Mouse (Mus musculus) forebrain, embryonic 15.5 days (tissue): Measurements from ENCODE around the gene Prnd. TPM values are rescaled to one million over a fixed set of nuclear protein-coding genes. Genes with fewer than 3 reads are reported as not detected.

Experiments
- ATAC-seq: fragments of 200-750 bp; cut with Nextera tagmentation; replicated peaks from 2 replicates; pipeline ENCODE4 v1.8.0; 2017; ENCODE audit warnings: mild to moderate bottlenecking, moderate TSS enrichment, moderate library complexity
- H3K27ac ChIP-seq: fragments of 300-500 bp; sonication (generic); replicated peaks from 2 replicates; pipeline ENCODE4 v1.5.1; 2015; ENCODE audit warnings: mild to moderate bottlenecking, inconsistent platforms
- H3K27me3 ChIP-seq: fragments of 300-500 bp; sonication (generic); 2 replicates; pipeline ENCODE4 v1.6.1; 2015; ENCODE audit warnings: inconsistent platforms
- H3K36me3 ChIP-seq: fragments of 300-500 bp; sonication (generic); 2 replicates; pipeline ENCODE4 v1.6.1; 2015; ENCODE audit warnings: mild to moderate bottlenecking, inconsistent platforms
- H3K4me1 ChIP-seq: fragments of 300-500 bp; sonication (generic); 2 replicates; pipeline ENCODE4 v1.6.1; 2015; ENCODE audit warnings: inconsistent platforms
- H3K4me2 ChIP-seq: fragments of 300-500 bp; sonication (generic); replicated peaks from 2 replicates; pipeline ENCODE4 v1.6.1; 2015; ENCODE audit warnings: mild to moderate bottlenecking, inconsistent platforms
- H3K4me3 ChIP-seq: fragments of 300-500 bp; sonication (generic); 2 replicates; pipeline ENCODE4 v1.5.1; 2015; ENCODE audit warnings: mild to moderate bottlenecking, inconsistent platforms
- H3K9ac ChIP-seq: fragments of 300-500 bp; sonication (generic); replicated peaks from 2 replicates; pipeline ENCODE4 v1.6.1; 2015; ENCODE audit warnings: mild to moderate bottlenecking, inconsistent platforms
- H3K9me3 ChIP-seq: fragments of 300-500 bp; sonication (generic); 2 replicates; pipeline ENCODE4 v1.6.1; 2016; ENCODE audit warnings: inconsistent platforms
- WGBS: fragments of 180-500 bp; shearing (Covaris S2); methylation state at CpG from one replicate; pipeline ENCODE4 v1.1.7; 2015; ENCODE audit warnings: mixed read lengths; 5-methylcytosine and 5-hydroxymethylcytosine counted together
- polyA plus RNA-seq: library from polyadenylated mRNA; unstranded; fragments of >200 nt; fragmentation: Nextera tagmentation; extraction: Ambion mirVana; gene quantifications from 2 replicates; pipeline ENCODE4 v1.2.1, GENCODE M21; 2015

Prnd gene
- polyA plus RNA-seq, 1 experiment from 2014 or later, result 10.0 TPM

DNA sequence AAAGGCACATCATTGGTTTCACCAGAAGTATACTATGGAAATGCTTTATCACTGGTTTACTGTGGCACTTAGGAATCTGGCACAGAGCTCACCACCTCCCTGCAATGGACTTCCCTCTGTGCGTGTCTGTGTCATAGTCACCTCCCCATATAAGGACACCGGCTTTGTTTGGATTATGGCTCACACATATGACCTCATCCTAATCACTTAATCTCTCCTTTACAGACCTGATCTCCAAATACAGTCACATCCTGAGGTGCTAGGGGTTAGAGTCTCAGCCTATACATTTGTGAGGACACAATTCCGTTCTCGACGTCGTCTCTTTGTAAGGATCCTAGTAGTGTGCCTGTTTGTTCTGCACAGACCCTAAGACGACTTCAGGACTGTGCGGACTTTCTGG lies 5.4 kb upstream of the Prnd start:
- no peak overlapping the region for H3K27ac ChIP-seq
- H3K36me3 ChIP-seq, result no peaks in the 10 kb centered on the region
- H3K4me3 ChIP-seq, result no peak overlapping the region
- H3K4me2 ChIP-seq, result no peak overlapping the region
- H3K4me1 ChIP-seq, result no peaks in the 10 kb centered on the region
- WGBS, result 85% methylated on average over 8 of the region's 8 CpGs
- no peak overlapping the region for H3K9ac ChIP-seq
- no peaks in the 10 kb centered on the region for H3K9me3 ChIP-seq
- no peaks in the 10 kb centered on the region for H3K27me3 ChIP-seq
- ATAC-seq, result no peak

DNA sequence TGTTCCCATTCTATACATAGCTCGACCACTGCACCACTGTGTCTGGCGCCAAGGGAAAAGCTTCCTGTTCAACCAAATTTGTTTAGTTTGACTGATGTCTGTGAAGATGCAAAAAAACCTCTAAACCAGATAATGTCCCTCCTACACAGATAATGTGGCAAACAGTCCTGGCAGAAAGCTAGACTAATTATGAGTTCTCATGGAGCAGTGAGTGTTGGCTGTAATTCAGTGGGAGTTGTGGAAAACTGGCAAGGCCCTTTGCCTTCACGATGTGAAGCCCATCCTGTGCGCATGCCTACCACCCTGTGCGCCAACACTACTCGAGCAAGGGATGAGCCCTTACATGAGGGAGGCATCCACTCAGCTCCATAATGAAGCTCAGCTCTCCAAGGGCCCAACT lies 4.9 kb upstream of the Prnd start:
- Histone ChIP-seq H3K27ac (no peak overlapping the region), H3K4me1 (no peaks in the 10 kb centered on the region), H3K9me3 (no peaks in the 10 kb centered on the region), H3K9ac (no peak overlapping the region), H3K4me2 (no peak overlapping the region), H3K36me3 (no peaks in the 10 kb centered on the region), H3K4me3 (no peak overlapping the region), H3K27me3 (no peaks in the 10 kb centered on the region)
- no peak for ATAC-seq
- WGBS, result 88% methylated on average over 6 of the region's 6 CpGs

DNA sequence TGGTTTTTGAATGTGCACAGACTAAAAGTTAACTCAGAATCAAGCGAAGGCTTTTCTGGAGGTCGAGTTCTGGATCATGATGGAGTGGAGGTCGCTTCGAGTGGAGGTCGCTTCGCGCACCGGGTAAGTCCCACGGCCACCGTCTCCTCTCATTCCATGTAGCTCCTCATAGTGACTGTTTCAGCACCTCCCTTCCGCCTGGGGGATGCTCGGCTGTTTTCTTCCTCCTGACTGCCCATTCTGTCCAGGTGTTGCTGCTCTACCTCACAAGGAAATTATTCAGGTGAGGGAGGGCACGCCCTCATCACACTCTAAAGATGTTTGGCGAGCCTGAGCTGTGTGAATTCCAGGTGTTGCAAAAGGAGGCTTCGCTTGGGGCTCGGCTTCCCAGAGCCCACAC lies 4.3 kb upstream of the Prnd start:
- no peak for ATAC-seq
- H3K27me3 ChIP-seq, result no peaks in the 10 kb centered on the region
- 92% methylated on average over 16 of the region's 16 CpGs for WGBS
- no peaks in the 10 kb centered on the region for H3K4me1 ChIP-seq
- H3K27ac ChIP-seq, result no peak overlapping the region
- no peak overlapping the region for H3K4me3 ChIP-seq
- H3K9ac ChIP-seq, result no peak overlapping the region
- H3K36me3 ChIP-seq, result no peaks in the 10 kb centered on the region
- no peak overlapping the region for H3K4me2 ChIP-seq
- H3K9me3 ChIP-seq, result no peaks in the 10 kb centered on the region

DNA sequence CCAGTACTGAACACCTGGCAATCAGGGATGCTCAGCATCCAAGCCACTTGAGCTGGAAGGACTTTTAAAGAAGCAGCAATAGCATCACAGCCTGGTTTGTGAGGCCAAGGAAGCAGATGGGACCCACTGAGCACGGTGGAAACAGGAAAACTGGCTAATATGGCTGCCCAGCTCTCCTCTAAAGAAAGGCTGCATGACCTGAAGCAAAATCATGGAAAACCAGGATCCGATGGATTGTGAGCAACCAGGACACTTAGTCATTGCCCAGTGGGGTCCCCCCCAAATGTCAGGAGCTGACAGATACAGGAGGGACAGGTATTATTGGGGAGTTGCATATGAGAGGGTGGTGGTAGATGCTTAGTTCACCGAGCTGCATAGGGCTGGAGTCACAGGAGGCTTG lies 2.5 kb upstream of the Prnd start:
- Histone ChIP-seq H3K27me3 (peaks cover 8% of the 10 kb centered on the region), H3K4me1 (0 out of 2 replicates have a peak, but pooled peaks cover 3% of the 10 kb centered on the region), H3K4me2 (no peak overlapping the region), H3K9me3 (no peaks in the 10 kb centered on the region), H3K4me3 (no peak overlapping the region), H3K9ac (no peak overlapping the region), H3K27ac (no peak overlapping the region), H3K36me3 (no peaks in the 10 kb centered on the region)
- ATAC-seq, result no peak
- 76% methylated on average over 3 of the region's 3 CpGs for WGBS

DNA sequence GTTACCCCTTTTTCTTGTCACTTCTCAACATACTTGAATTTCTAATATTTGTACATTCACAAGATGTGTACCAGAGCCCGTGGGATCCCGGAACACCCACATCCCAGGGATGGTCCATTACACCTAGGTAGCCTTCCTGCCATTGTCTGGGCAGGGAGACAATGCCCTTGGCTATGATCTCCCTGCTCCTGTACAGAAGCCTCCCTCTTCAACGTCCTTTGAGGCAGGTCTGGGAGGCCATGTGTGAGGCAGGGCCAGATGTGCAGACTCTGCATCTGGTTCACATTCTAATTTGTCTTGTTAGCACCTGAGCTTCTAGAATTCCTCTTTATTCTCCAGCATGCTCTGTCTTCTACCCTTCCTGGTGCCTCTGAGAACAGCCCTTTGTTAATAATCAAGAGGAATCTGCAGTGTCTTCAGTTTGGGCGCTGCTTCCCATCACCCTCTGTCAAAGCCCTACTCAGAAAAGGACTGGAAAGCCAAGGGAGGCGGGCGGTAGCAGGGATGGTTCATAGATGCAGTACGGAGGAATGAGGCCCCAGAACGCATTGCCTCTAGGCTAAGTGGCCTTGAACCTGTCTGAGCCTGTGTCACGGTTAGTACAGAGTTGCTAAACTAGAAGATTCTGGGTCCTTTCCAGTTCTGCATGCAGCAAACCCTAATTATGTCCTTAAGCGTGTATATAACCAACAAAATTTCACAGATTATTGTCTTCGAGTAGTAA lies 1.6 kb upstream of the Prnd start:
- no peak overlapping the region for H3K4me2 ChIP-seq
- no peak overlapping the region for H3K27ac ChIP-seq
- H3K27me3 ChIP-seq, result peaks cover 15% of the 10 kb centered on the region
- no peak for ATAC-seq
- no peak overlapping the region for H3K4me3 ChIP-seq
- WGBS, result 74% methylated on average over 11 of the region's 11 CpGs
- H3K9ac ChIP-seq, result no peak overlapping the region
- H3K9me3 ChIP-seq, result no peaks in the 10 kb centered on the region
- no peaks in the 10 kb centered on the region for H3K36me3 ChIP-seq
- 0 out of 2 replicates have a peak, but pooled peaks cover 5% of the 10 kb centered on the region for H3K4me1 ChIP-seq

DNA sequence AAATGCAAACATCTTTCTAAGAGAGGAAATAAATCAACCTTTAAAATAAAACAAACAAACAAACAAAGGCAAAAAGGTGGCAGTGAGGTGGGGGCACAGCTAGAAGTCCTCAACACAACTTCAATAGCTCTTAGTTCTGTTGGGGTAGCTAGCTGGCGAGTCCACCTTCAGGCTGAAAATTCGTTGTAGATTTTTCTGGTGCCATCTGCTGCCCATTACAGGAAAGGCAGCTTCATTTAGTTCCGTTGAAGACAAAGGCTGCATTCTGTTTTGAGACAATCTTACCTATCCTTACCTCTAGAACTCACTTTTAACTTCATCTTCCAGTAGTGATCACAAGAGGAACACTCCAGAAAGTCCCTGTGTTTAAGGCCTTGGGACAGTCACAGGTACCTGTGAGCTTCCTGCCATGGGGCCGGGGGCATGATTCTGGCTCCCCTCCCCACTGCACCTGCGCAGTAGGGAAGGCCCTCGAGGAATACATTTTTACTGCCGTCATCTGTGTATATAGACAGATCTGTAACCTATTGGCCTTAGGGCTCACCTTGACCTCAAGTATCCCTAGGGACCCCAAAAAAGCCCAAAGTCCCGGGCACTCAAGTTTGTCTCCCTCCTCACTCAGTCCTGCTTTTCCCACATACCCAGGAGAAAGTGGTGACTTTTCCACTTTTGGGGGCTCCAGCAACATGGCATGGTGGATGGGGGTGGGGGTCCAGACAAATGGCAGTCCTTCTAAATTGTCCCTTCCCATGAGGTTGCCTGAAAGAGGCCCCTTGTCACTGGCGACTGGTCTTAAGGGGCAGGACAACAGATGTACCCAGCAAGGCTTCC lies 679 bp upstream of the Prnd start:
- no peak overlapping the region; the same call in 1 of the 2 replicates for H3K4me2 ChIP-seq
- 0 out of 2 replicates have a peak, but pooled peaks cover 7% of the 10 kb centered on the region for H3K4me1 ChIP-seq
- peak; percentile 44; the same call in 1 of the 2 replicates for ATAC-seq
- no peak overlapping the region for H3K27ac ChIP-seq
- peaks cover 18% of the 10 kb centered on the region for H3K27me3 ChIP-seq
- 52% methylated on average over 9 of the region's 9 CpGs for WGBS
- no peak overlapping the region for H3K9ac ChIP-seq
- H3K9me3 ChIP-seq, result no peaks in the 10 kb centered on the region
- no peaks in the 10 kb centered on the region for H3K36me3 ChIP-seq
- H3K4me3 ChIP-seq, result no peak overlapping the region

DNA sequence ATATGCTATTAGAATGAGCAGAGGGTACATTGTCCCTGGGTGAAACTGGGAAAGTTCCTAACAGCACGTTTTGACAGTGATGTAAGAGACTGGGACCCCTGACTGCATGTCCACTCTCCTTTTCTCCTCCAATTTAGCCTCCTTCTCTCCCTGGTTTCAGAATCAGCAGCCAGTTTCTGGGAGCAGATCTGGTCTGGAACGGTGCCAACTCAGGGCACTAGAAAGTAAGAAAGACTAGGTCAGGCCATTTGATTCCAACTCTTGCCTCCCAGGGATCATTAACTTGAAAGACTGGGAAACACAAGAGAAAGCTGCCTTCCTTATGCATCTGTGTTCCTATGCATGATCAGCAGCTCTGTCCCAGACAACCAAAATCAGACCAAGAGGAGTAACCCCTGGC lies 1.8 kb downstream of the Prnd start:
- no peak overlapping the region for H3K27ac ChIP-seq
- no peak for ATAC-seq
- H3K4me1 ChIP-seq, result peaks cover 7% of the 10 kb centered on the region; the same call in 1 of the 2 replicates
- peaks cover 18% of the 10 kb centered on the region for H3K27me3 ChIP-seq
- no peaks in the 10 kb centered on the region for H3K9me3 ChIP-seq
- H3K9ac ChIP-seq, result no peak overlapping the region
- no peak overlapping the region for H3K4me3 ChIP-seq
- no peaks in the 10 kb centered on the region for H3K36me3 ChIP-seq
- WGBS, result 44% methylated on average over 2 of the region's 2 CpGs
- H3K4me2 ChIP-seq, result no peak overlapping the region

DNA sequence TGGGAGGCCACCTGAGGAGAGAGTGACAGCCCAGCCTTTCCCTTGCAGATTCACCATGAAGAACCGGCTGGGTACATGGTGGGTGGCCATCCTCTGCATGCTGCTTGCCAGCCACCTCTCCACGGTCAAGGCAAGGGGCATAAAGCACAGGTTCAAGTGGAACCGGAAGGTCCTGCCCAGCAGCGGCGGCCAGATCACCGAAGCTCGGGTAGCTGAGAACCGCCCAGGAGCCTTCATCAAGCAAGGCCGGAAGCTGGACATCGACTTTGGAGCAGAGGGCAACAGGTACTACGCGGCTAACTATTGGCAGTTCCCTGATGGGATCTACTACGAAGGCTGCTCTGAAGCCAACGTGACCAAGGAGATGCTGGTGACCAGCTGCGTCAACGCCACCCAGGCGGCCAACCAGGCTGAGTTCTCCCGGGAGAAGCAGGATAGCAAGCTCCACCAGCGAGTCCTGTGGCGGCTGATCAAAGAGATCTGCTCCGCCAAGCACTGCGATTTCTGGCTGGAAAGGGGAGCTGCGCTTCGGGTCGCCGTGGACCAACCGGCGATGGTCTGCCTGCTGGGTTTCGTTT lies 2.4 kb downstream of the Prnd start:
- Histone ChIP-seq H3K9ac (no peak overlapping the region), H3K4me2 (peak overlapping the region; percentile 30), H3K4me3 (peak overlapping the region; percentile 11; the same call in 1 of the 2 replicates), H3K4me1 (peaks cover 7% of the 10 kb centered on the region; the same call in 1 of the 2 replicates), H3K27me3 (peaks cover 18% of the 10 kb centered on the region), H3K27ac (no peak overlapping the region), H3K36me3 (no peaks in the 10 kb centered on the region), H3K9me3 (no peaks in the 10 kb centered on the region)
- no peak for ATAC-seq
- 27% methylated on average over 29 of the region's 29 CpGs for WGBS

DNA sequence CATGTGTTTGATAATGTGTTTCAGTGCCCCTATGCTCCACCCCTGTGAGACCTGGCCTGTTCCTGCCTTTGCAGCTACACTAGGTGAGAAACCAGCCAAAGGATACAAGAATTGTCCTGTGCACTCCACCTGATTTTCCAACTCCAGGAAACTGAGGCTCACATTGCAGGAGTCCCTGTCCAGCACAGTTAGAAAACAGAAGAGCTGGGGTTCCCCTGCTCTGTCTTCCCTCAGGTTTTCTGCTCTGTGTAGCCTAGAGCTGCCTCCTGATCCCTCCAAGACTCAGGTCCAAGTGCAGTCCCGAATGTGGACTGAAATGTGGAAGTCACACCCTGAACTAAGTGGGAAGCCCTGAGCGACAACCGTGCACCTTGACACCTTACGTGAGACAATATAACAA lies 3.0 kb downstream of the Prnd start:
- Histone ChIP-seq H3K27me3 (peaks cover 18% of the 10 kb centered on the region), H3K4me3 (no peak overlapping the region), H3K36me3 (no peaks in the 10 kb centered on the region), H3K4me2 (no peak overlapping the region; the same call in 1 of the 2 replicates), H3K9me3 (no peaks in the 10 kb centered on the region), H3K27ac (no peak overlapping the region), H3K4me1 (peaks cover 7% of the 10 kb centered on the region; the same call in 1 of the 2 replicates), H3K9ac (no peak overlapping the region)
- ATAC-seq, result no peak
- WGBS, result 91% methylated on average over 4 of the region's 4 CpGs

DNA sequence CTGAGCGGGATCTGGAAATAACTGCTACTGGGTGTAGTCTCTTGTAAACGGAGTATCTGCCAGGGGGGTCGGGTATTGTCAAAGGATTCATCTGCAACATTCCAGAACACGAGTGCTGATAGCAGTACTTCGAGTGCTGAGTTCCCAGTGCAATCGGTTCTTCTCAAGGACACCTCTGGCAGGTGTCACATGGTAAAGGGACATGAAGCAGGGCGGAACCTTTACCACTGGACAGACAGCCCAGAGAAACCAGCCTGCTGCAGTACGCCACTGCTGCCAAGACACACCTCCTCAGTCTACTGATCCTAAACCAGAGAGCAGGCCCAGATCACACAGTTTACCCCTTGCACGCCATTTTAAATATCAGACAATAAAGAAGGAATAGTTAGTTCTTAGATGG lies 4.2 kb downstream of the Prnd start:
- no peak overlapping the region for H3K27ac ChIP-seq
- H3K27me3 ChIP-seq, result peaks cover 18% of the 10 kb centered on the region
- peaks cover 7% of the 10 kb centered on the region; the same call in 1 of the 2 replicates for H3K4me1 ChIP-seq
- ATAC-seq, result peak; percentile 66
- peak overlapping the region; percentile 62 for H3K4me2 ChIP-seq
- H3K9me3 ChIP-seq, result no peaks in the 10 kb centered on the region
- 59% methylated on average over 9 of the region's 9 CpGs for WGBS
- 0 out of 2 replicates have a peak overlapping the region, but pooled peaks have one; percentile 12 for H3K9ac ChIP-seq
- peak overlapping the region; percentile 39 for H3K4me3 ChIP-seq
- no peaks in the 10 kb centered on the region for H3K36me3 ChIP-seq

DNA sequence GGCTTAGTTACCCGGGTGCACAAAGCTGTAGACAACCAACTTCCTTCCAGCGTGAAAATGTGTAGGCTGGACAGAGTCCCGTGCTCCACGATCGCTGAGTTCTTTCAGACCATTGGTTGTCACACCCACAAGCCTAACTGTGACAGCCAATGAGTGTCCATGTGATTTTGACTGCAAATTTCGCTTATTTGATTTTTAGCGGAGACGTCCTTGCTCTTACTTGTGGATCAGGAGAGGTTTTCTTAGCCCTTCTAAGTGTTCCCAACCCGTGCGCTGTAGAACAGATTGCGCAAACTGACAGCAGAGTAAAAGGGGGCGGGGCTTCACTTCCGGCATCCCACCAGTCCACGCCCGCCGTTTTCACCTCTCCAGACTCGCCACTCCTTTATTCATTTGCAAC lies 4.6 kb downstream of the Prnd start:
- H3K27ac ChIP-seq, result no peak overlapping the region
- WGBS, result 7% methylated on average over 17 of the region's 17 CpGs
- H3K9me3 ChIP-seq, result no peaks in the 10 kb centered on the region
- H3K4me3 ChIP-seq, result peak overlapping the region; percentile 39
- peaks cover 7% of the 10 kb centered on the region; the same call in 1 of the 2 replicates for H3K4me1 ChIP-seq
- no peaks in the 10 kb centered on the region for H3K36me3 ChIP-seq
- H3K9ac ChIP-seq, result 0 out of 2 replicates have a peak overlapping the region, but pooled peaks have one; percentile 12
- peak overlapping the region; percentile 62 for H3K4me2 ChIP-seq
- ATAC-seq, result peak; percentile 72
- peaks cover 18% of the 10 kb centered on the region for H3K27me3 ChIP-seq
